Mouse (Mus musculus) G1E (cell line): ENCODE measurements at regions not wholly inside any gene's neighbourhood (a gene's known extent, or its start where the extent isn't known, plus 50 kb on each side); places are given as distances from the start of the nearest gene placed in this dataset.

Source experiments
- ATAC-seq: 2 replicates; pipeline ENCODE4 v1.8.0; 2016; ENCODE audit warnings: mild to moderate bottlenecking; ENCODE audit not compliant: insufficient number of reproducible peaks, poor library complexity, low FRiP score, severe bottlenecking; ENCODE audit errors: extremely low read depth
- DNase-seq: peaks from one replicate; pipeline ENCODE4 v3.0.0; 2012; ENCODE audit warnings: low spot score
- H3K27me3 ChIP-seq: 2 replicates; pipeline ENCODE4 v1.6.1; 2012; ENCODE audit warnings: mild to moderate bottlenecking, low read length, inconsistent platforms; ENCODE audit not compliant: insufficient read depth
- H3K36me3 ChIP-seq: replicated peaks from 2 replicates; pipeline ENCODE3; 2012; ENCODE audit warnings: mild to moderate bottlenecking, inconsistent platforms
- H3K4me1 ChIP-seq: 2 replicates; pipeline ENCODE4 v1.6.1; 2012; ENCODE audit warnings: low read depth, low read length, inconsistent platforms, mixed read lengths; ENCODE audit not compliant: insufficient read depth
- H3K4me3 ChIP-seq: 2 replicates; pipeline ENCODE4 v1.5.1; 2012; ENCODE audit warnings: low read depth, mild to moderate bottlenecking, inconsistent platforms, low read length, moderate library complexity, mixed read lengths
- H3K9me3 ChIP-seq: replicated peaks from 2 replicates; pipeline ENCODE4 v1.6.1; 2012; ENCODE audit warnings: inconsistent platforms
- CTCF ChIP-seq: IDR thresholded peaks from 2 replicates; pipeline ENCODE4 v1.5.1; 2012; ENCODE audit warnings: low read depth, low read length, inconsistent platforms, mixed read lengths
- GATA1 ChIP-seq: IDR thresholded peaks from 2 replicates; pipeline ENCODE4 v1.6.1; 2012; ENCODE audit warnings: borderline replicate concordance, low read length, inconsistent platforms, mixed read lengths
- GATA2 ChIP-seq: IDR thresholded peaks from 2 replicates; pipeline ENCODE4 v1.6.1; 2012; ENCODE audit warnings: low read depth, low read length, inconsistent platforms, borderline replicate concordance
- POLR2AphosphoS5 ChIP-seq: IDR thresholded peaks from 2 replicates; pipeline ENCODE4 v1.6.1; 2012; ENCODE audit warnings: low read depth, low read length, inconsistent platforms; ENCODE audit not compliant: insufficient replicate concordance
- TAL1 ChIP-seq: conservative IDR thresholded peaks from 2 replicates; pipeline ENCODE4 v1.6.1; 2012; ENCODE audit warnings: low read depth, low read length, inconsistent platforms, mixed read lengths

GRCm38 (mm10) chr4:105898054-105898847 is 108.6 kb downstream of the Gm12728 start:
- Histone ChIP-seq H3K4me1 (no peaks in the 10 kb centered on the region), H3K36me3 (no peaks in the 10 kb centered on the region), H3K4me3 (no peak overlapping the region), H3K9me3 (peaks cover 22% of the 10 kb centered on the region), H3K27me3 (no peaks in the 10 kb centered on the region)
- DNase-seq: no peak
- no peak for ATAC-seq
- TF ChIP-seq POLR2AphosphoS5 (no peak), GATA2 (no peak), CTCF (no peak), GATA1 (no peak), TAL1 (no peak)

- ATAC-seq (no peak), DNase-seq (no peak)
- Histone ChIP-seq H3K36me3 (no peaks in the 10 kb centered on the region), H3K4me3 (no peak overlapping the region), H3K27me3 (no peaks in the 10 kb centered on the region), H3K9me3 (peaks cover 49% of the 10 kb centered on the region), H3K4me1 (no peaks in the 10 kb centered on the region)
- TF ChIP-seq TAL1: no peak
- no peak for TF ChIP-seq GATA1
- no peak for TF ChIP-seq GATA2
- TF ChIP-seq CTCF: no peak
- TF ChIP-seq POLR2AphosphoS5: no peak
These were observed 115.2 kb downstream of the Gm12728 start for GRCm38 (mm10) chr4:105904896-105905295.

- TF ChIP-seq GATA2: no peak
- TF ChIP-seq POLR2AphosphoS5: no peak
- no peak for TF ChIP-seq CTCF
- no peak for TF ChIP-seq TAL1
- TF ChIP-seq GATA1: no peak
- ATAC-seq (no peak), DNase-seq (no peak)
- no peaks in the 10 kb centered on the region for H3K36me3 ChIP-seq
- peaks cover 53% of the 10 kb centered on the region for H3K9me3 ChIP-seq
- H3K27me3 ChIP-seq: no peaks in the 10 kb centered on the region
- no peaks in the 10 kb centered on the region for H3K4me1 ChIP-seq
- no peak overlapping the region for H3K4me3 ChIP-seq
These were observed 116.7 kb downstream of the Gm12728 start for GRCm38 (mm10) chr4:105906411-105906810.

- ATAC-seq (no peak), DNase-seq (no peak)
- Histone ChIP-seq H3K9me3 (peaks cover 56% of the 10 kb centered on the region), H3K4me3 (no peak overlapping the region), H3K4me1 (no peaks in the 10 kb centered on the region), H3K36me3 (no peaks in the 10 kb centered on the region), H3K27me3 (no peaks in the 10 kb centered on the region)
- TF ChIP-seq GATA2: no peak
These were observed 117.9 kb downstream of the Gm12728 start for GRCm38 (mm10) chr4:105907611-105908010.

- no peak for DNase-seq
- no peak for TF ChIP-seq TAL1
- TF ChIP-seq GATA2: no peak
- TF ChIP-seq CTCF: no peak
- no peak for TF ChIP-seq GATA1
- no peak for TF ChIP-seq POLR2AphosphoS5
- H3K4me3 ChIP-seq: no peak overlapping the region
- H3K27me3 ChIP-seq: no peaks in the 10 kb centered on the region
- H3K9me3 ChIP-seq: peaks cover 59% of the 10 kb centered on the region
- no peak for ATAC-seq
- H3K4me1 ChIP-seq: no peaks in the 10 kb centered on the region
- H3K36me3 ChIP-seq: no peaks in the 10 kb centered on the region
These were observed 118.6 kb downstream of the Gm12728 start for GRCm38 (mm10) chr4:105908281-105908680.

DNA sequence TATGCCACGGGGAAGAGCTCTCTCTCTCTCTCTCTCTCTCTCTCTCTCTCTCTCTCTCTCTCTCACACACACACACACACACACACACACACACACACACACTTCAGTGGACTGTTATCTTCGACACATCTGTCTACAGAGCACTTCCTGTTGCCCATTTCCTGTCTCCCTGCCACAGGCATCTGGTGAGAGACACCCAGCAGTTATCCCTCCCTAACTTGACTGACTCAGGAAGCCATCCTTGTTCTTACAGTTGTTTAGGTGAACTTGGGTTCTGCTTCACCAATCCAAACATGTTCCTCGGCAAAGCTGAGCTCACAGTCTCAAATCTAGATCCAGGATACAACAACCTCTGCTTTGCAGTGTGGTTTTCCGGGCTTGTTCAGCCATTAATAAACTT is 119.6 kb downstream of the Gm12728 start:
- Histone ChIP-seq H3K9me3 (peaks cover 50% of the 10 kb centered on the region), H3K27me3 (no peaks in the 10 kb centered on the region)
- ATAC-seq: no peak

More for the DNA sequence above, 119.6 kb downstream of the Gm12728 start:
- DNase-seq: no peak
- H3K4me1 ChIP-seq: no peaks in the 10 kb centered on the region
- no peak for TF ChIP-seq GATA1
- TF ChIP-seq TAL1: no peak
- TF ChIP-seq GATA2: no peak
- no peak for TF ChIP-seq POLR2AphosphoS5
- no peak for TF ChIP-seq CTCF
- H3K36me3 ChIP-seq: no peaks in the 10 kb centered on the region
- no peak overlapping the region for H3K4me3 ChIP-seq
